Mouse (Mus musculus): ENCODE measurements around the gene Rad23a. TPM values are rescaled to one million over a fixed set of nuclear protein-coding genes. Genes with fewer than 3 reads are reported as not detected.
"Not testable (repeated sequence)": the region's sequence is repeated elsewhere in the genome, so short reads cannot be mapped to it uniquely, and the experiment has no call there.

Gene Rad23a
- polyA plus RNA-seq, 1 experiment from 2014 or later = 125 TPM

DNA sequence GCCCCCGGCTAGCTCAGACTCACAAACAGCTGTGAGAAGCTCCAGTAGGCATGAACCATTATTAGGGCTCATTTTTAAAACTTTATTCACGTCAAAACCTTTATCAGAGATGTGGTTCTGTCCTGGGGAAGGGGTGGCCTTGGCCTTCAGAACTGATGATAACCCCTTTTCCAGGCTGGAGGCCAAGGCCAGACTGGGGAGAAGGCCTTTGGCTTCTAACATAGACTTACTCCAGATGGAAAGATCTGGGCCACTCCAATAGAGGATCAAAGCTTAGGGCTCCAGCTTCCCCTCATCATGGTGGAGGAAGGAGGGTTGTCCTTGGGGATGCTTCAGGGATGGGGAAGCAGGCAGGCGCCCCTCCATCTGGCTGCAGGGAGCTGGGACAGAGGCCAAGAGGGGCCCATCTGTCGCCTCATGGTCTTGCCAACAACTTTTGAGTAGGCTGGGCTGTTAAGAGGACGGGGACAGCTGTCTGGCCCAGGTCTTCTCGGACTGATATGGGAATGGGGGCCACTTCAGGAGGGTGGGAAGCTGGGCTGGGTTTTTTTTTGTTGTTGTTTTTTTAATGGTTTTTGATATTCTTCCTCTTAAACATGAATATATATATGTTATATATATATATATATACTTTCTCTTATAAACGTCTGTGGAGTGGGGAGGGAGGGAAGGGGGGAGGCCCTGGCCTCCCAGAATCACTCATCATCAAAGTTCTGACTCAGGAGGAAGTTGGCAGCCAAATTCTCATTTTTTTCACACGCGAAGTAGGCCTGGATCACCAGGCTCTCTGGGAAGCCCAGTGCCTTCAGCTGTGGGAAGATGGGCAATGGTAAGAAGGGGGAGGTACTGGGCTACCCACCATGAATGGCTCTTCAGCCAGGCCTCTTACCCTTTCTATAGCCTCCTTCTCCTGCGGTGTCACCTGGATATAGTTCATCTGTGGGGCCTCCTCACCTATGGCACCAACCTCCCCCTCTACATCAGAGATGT, 5.3 kb downstream of the Rad23a start:
- Histone ChIP-seq H3K4me2 (replicated peaks; ENCODE audit: low read depth, low read length) (no peak overlapping the region), H3K9ac (ENCODE audit: low read depth, low read length) (0 out of 2 replicates have a peak overlapping the region, but pooled peaks have one; percentile 4), H3K4me1 (ENCODE audit: control insufficient read depth, insufficient read depth, low read length) (peaks cover 31% of the 10 kb centered on the region), H3K4me3 (ENCODE audit: low read length) (no peak overlapping the region), H3K36me3 (ENCODE audit: control insufficient read depth, insufficient read depth, low read length) (peaks cover 54% of the 10 kb centered on the region), H3K27ac (ENCODE audit: low read depth, low read length) (no peak overlapping the region), H3K9me3 (ENCODE audit: control insufficient read depth, low read length) (no peaks in the 10 kb centered on the region), H3K27me3 (ENCODE audit: control insufficient read depth, insufficient read depth, low read length) (no peaks in the 10 kb centered on the region)
- 77% methylated on average over 10 of the region's 10 CpGs for WGBS
- no peak for ATAC-seq (ENCODE audit: low FRiP score, low TSS enrichment)

DNA sequence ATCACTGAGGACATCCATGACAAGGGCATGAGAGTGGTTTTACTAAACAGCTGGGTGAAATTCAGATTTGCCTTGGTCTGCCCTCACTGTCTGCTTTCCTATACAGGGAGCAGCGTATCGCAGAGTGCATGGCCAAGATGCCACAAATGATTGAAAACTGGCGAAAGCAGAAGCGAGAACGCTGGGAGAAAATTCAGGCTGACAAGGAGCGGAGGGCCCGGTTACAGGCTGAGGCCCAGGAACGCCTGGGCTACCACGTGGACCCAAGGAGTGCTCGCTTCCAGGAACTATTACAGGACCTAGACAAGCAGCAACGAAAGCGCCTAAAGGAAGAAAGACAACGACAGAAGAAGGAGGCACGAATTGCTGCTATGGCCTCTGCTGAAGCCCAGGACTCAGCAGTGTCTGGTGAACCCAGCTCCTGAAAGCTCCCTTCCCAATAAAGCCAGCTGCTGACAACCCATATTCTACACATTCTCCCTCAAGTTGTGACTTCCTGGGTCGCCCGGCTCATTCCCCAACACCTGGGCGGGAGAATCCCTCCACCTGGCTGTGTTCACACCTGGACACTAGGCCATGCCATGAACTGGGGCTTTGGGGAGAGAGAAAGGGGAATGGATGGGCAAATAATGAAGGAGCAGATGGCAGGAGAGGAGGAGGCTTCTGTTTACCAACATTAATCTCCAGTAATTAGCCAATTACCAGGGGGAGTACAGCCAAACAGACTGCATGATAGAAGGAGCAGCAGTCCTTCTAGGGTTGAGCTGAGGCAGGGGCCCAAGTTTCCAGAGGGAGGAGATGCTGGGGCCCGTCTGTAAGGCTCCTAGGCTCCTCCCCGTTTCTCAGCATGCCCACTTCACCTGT, 6.2 kb downstream of the Rad23a start:
- H3K4me3 ChIP-seq (ENCODE audit: low read length) = no peak overlapping the region
- H3K9me3 ChIP-seq (ENCODE audit: control insufficient read depth, low read length) = no peaks in the 10 kb centered on the region
- no peak overlapping the region for H3K4me2 ChIP-seq (replicated peaks; ENCODE audit: low read depth, low read length)
- 86% methylated on average over 19 of the region's 19 CpGs for WGBS
- 0 out of 2 replicates have a peak overlapping the region, but pooled peaks have one; percentile 4 for H3K9ac ChIP-seq (ENCODE audit: low read depth, low read length)
- peaks cover 24% of the 10 kb centered on the region for H3K4me1 ChIP-seq (ENCODE audit: control insufficient read depth, insufficient read depth, low read length)
- no peaks in the 10 kb centered on the region for H3K27me3 ChIP-seq (ENCODE audit: control insufficient read depth, insufficient read depth, low read length)
- no peak for ATAC-seq (ENCODE audit: low FRiP score, low TSS enrichment)
- no peak overlapping the region for H3K27ac ChIP-seq (ENCODE audit: low read depth, low read length)
- peaks cover 54% of the 10 kb centered on the region for H3K36me3 ChIP-seq (ENCODE audit: control insufficient read depth, insufficient read depth, low read length)

GRCm38 (mm10) chr8:84832759-84833742, 7.4 kb downstream of the Rad23a start:
- Histone ChIP-seq H3K4me1 (ENCODE audit: control insufficient read depth, insufficient read depth, low read length) (peaks cover 22% of the 10 kb centered on the region), H3K9me3 (ENCODE audit: control insufficient read depth, low read length) (no peaks in the 10 kb centered on the region), H3K4me3 (ENCODE audit: low read length) (peak overlapping the region; percentile 80), H3K27me3 (ENCODE audit: control insufficient read depth, insufficient read depth, low read length) (no peaks in the 10 kb centered on the region), H3K9ac (ENCODE audit: low read depth, low read length) (peak overlapping the region; percentile 96), H3K4me2 (replicated peaks; ENCODE audit: low read depth, low read length) (peak overlapping the region; percentile 51), H3K27ac (ENCODE audit: low read depth, low read length) (peak overlapping the region; percentile 90), H3K36me3 (ENCODE audit: control insufficient read depth, insufficient read depth, low read length) (peaks cover 47% of the 10 kb centered on the region)
- no peak for ATAC-seq (ENCODE audit: low FRiP score, low TSS enrichment)
- WGBS = 60% methylated on average over 10 of the region's 10 CpGs

- ATAC-seq (ENCODE audit: low FRiP score, low TSS enrichment) = peak; percentile 67
- Histone ChIP-seq H3K27ac (ENCODE audit: low read depth, low read length) (peak overlapping the region; percentile 90), H3K27me3 (ENCODE audit: control insufficient read depth, insufficient read depth, low read length) (no peaks in the 10 kb centered on the region), H3K36me3 (ENCODE audit: control insufficient read depth, insufficient read depth, low read length) (peaks cover 38% of the 10 kb centered on the region), H3K4me3 (ENCODE audit: low read length) (peak overlapping the region; percentile 80), H3K9me3 (ENCODE audit: control insufficient read depth, low read length) (no peaks in the 10 kb centered on the region), H3K4me1 (ENCODE audit: control insufficient read depth, insufficient read depth, low read length) (peaks cover 13% of the 10 kb centered on the region), H3K9ac (ENCODE audit: low read depth, low read length) (peak overlapping the region; percentile 96), H3K4me2 (replicated peaks; ENCODE audit: low read depth, low read length) (peak overlapping the region; percentile 51)
- WGBS = under 1% methylated on average over 59 of the region's 59 CpGs
These were observed 8.3 kb downstream of the Rad23a start for GRCm38 (mm10) chr8:84832034-84832717.

- Histone ChIP-seq H3K4me2 (replicated peaks; ENCODE audit: low read depth, low read length) (peak within 1 kb of the TSS; percentile 51), H3K36me3 (ENCODE audit: control insufficient read depth, insufficient read depth, low read length) (peaks cover 32% of the 10 kb centered on the region), H3K27me3 (ENCODE audit: control insufficient read depth, insufficient read depth, low read length) (no peaks in the 10 kb centered on the region), H3K4me1 (ENCODE audit: control insufficient read depth, insufficient read depth, low read length) (peaks cover 8% of the 10 kb centered on the region), H3K9ac (ENCODE audit: low read depth, low read length) (peak within 1 kb of the TSS; percentile 96), H3K4me3 (ENCODE audit: low read length) (peak within 1 kb of the TSS; percentile 80), H3K9me3 (ENCODE audit: control insufficient read depth, low read length) (no peaks in the 10 kb centered on the region), H3K27ac (ENCODE audit: low read depth, low read length) (peak within 1 kb of the TSS; percentile 90)
- no peak for ATAC-seq (ENCODE audit: low FRiP score, low TSS enrichment)
- WGBS = 80% methylated on average over 11 of the region's 11 CpGs
These were observed 9.0 kb downstream of the Rad23a start, which contains the start of gene Gadd45gip1 for GRCm38 (mm10) chr8:84831490-84831889. TSS of gene Gadd45gip1 (plus strand) at chr8:84831522.

GRCm38 (mm10) chr8:84826518-84826917, 13.9 kb downstream of the Rad23a start:
- 81% methylated on average over 1 of the region's 2 CpGs for WGBS
- H3K4me2 ChIP-seq (replicated peaks; ENCODE audit: low read depth, low read length); H3K4me3 ChIP-seq (ENCODE audit: low read length); H3K4me1 ChIP-seq (ENCODE audit: control insufficient read depth, insufficient read depth, low read length); H3K27me3 ChIP-seq (ENCODE audit: control insufficient read depth, insufficient read depth, low read length); H3K9me3 ChIP-seq (ENCODE audit: control insufficient read depth, low read length); H3K36me3 ChIP-seq (ENCODE audit: control insufficient read depth, insufficient read depth, low read length); H3K9ac ChIP-seq (ENCODE audit: low read depth, low read length); ATAC-seq (ENCODE audit: low FRiP score, low TSS enrichment); H3K27ac ChIP-seq (ENCODE audit: low read depth, low read length): not testable (repeated sequence)

DNA sequence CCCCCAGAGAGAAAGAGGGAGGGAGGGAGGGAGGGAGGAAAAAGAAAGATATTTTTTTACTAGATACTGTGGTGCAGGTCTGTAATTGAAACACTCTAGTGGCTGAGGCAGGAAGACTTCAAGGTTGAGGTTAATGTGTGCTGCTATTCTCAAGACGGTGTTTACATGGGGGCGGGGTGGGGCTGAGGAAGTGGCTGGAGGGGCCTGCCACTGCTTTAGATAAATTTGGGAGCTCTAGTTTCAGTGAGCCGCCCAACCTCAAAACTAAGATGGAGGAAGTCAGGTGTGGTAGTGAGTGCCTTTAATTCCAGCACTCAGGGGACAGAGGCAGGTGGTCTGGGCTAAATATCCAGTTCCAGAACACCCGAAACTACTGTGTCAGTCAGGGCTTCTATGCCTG, 14.8 kb downstream of the Rad23a start:
- H3K4me1 ChIP-seq (ENCODE audit: control insufficient read depth, insufficient read depth, low read length) = no peaks in the 10 kb centered on the region
- WGBS = 57% methylated on average over 4 of the region's 4 CpGs
- H3K4me3 ChIP-seq (ENCODE audit: low read length) = no peak overlapping the region
- H3K4me2 ChIP-seq (replicated peaks; ENCODE audit: low read depth, low read length) = no peak overlapping the region
- H3K9ac ChIP-seq (ENCODE audit: low read depth, low read length) = no peak overlapping the region
- H3K36me3 ChIP-seq (ENCODE audit: control insufficient read depth, insufficient read depth, low read length) = no peaks in the 10 kb centered on the region
- H3K27me3 ChIP-seq (ENCODE audit: control insufficient read depth, insufficient read depth, low read length) = no peaks in the 10 kb centered on the region
- ATAC-seq (ENCODE audit: low FRiP score, low TSS enrichment) = no peak
- no peaks in the 10 kb centered on the region for H3K9me3 ChIP-seq (ENCODE audit: control insufficient read depth, low read length)
- H3K27ac ChIP-seq (ENCODE audit: low read depth, low read length) = no peak overlapping the region

Data from kidney, embryonic 14.5 days (tissue).